Mouse (Mus musculus) liver, adult 2 months (tissue): ENCODE results near the gene Gm45808.
A peak's percentile ranks its signal among the peaks of the same experiment; 100 is the strongest.

Experiments
- CTCF ChIP-seq: fragments of 200-500 bp; IDR thresholded peaks from 2 replicates; pipeline ENCODE4 v1.5.1; 2011; ENCODE audit warnings: low read depth, low read length, control low read depth
- POLR2A ChIP-seq: fragments of 200-500 bp; IDR thresholded peaks from 2 replicates; pipeline ENCODE4 v1.6.1; 2011; ENCODE audit warnings: low read length, control low read depth; ENCODE audit not compliant: insufficient read depth; ENCODE audit errors: extremely low read depth

DNA sequence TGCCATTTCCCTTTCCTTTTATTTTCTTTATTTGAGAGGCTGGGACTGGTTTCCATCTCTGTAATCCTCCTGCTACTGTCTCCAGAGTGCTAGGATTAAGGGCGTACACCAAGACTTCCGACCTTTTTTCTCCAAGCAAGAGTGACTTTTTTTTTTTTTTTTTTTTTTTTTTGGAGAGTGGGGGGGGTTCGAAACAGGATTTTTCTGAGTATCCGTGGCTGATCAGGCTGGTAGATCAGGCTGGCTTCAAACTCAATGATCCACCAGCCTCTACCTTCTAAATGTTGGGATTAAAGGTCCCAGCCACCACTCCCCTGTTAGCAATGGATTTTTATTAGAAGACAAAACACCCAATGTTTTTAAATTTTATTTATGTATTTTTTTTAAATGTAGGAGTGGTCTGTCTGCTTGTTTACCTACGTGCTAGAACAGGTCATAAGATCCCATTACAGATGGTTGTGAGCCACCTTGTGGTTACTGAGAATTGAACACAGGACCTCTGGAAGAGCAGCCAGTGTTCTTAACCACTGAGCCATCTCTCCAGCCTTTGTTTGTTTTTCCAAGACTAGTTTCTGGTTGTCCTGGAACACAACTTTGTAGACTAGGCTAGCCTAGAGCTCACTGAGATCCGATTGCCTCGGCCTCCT lies 40.0 kb upstream of the Gm45808 start:
- TF ChIP-seq CTCF (0 out of 2 replicates have a peak, but pooled peaks have one; percentile 7), POLR2A (no peak)
